Mouse (Mus musculus) adrenal gland, adult 18-20 months (tissue): ENCODE results near the gene Pum3. TPM values are rescaled to one million over a fixed set of nuclear protein-coding genes. Genes with fewer than 3 reads are reported as not detected.

Source experiments
- DNase-seq, 2 experiments: peaks; one replicate each; pipeline ENCODE4 v3.0.0; 2021 to 2022; ENCODE audit warnings: low spot score in 2 of 2
- long read RNA-seq, 2 experiments: library from polyadenylated mRNA; stranded (forward); transcript quantifications; one replicate each; pipeline ENCODE4 v2.0.0; 2021
- total RNA-seq, 2 experiments: library from RNA; stranded (reverse); gene quantifications; 1 replicate in 1 of 2; 2 replicates in 1 of 2; pipeline ENCODE4 v1.2.3; 2021

The Pum3 gene
- total RNA-seq: 100 to 1,000 TPM in 1 of 2 experiments, 10 to 100 TPM in 1; 92.1 to 112 TPM
- long read RNA-seq, experiment 1, transcript Pum3-201 (18 exons, 3,471 nt): major isoform, 37 of 72 reads
- long read RNA-seq, experiment 1, partial matches to known transcripts: 26 of 72 reads
- long read RNA-seq, experiment 1, other reads (novel, unspliced or antisense): 9 of 72 reads
- long read RNA-seq, experiment 2, transcript Pum3-201 (18 exons, 3,471 nt): major isoform, 119 of 155 reads
- long read RNA-seq, experiment 2, partial matches to known transcripts: 19 of 155 reads
- long read RNA-seq, experiment 2, other reads (novel, unspliced or antisense): 17 of 155 reads

- DNase-seq: peak; percentile 89
Measured at GRCm38 (mm10) chr19:27429745-27430251, at the start of gene Pum3. Gene Pum3 (minus strand): TSS chr19:27429825.

DNA sequence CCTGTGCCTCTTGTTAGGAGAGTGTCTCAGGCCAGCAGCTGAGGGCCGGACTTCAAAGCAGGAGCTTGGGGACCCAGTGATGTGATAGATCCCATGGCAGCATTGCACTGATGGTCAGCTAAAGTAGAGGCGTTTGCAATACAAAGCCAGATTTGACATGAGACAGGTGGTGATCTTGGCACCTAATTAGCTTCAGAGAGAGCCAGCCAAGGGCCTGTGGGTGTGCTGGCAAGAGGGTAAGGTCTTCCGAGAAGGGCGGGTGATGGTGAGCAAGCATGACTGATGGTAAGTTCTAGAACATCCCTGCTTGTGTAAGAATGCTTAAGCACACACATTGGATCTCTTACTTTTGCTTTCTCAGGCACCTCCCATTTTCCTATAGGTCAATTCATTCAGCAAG lies 37.1 kb upstream of the Pum3 start:
- DNase-seq: no peak

DNA sequence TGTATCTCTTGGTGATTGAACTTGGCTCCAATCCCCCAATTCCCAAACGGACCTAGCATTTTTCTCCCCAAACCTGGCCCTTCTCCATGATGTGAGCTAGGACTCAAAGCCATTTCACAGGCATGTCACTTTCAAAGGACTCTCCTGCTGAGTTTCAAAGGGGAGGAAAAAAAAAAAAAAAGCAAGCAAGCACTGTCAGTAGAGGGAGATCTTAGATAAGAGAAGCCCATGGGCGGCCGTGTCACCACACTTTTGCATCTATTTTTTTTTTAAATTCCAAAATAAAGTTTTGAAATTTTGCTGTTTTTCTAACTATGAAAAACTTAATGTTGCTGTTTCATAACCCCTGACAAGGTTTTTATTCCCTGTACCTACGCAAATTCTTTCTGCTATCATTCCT lies 33.0 kb upstream of the Pum3 start:
- no peak for DNase-seq

GRCm38 (mm10) chr19:27450458-27450857 lies 20.8 kb upstream of the Pum3 start:
- DNase-seq: peak; percentile 56 to 65

DNA sequence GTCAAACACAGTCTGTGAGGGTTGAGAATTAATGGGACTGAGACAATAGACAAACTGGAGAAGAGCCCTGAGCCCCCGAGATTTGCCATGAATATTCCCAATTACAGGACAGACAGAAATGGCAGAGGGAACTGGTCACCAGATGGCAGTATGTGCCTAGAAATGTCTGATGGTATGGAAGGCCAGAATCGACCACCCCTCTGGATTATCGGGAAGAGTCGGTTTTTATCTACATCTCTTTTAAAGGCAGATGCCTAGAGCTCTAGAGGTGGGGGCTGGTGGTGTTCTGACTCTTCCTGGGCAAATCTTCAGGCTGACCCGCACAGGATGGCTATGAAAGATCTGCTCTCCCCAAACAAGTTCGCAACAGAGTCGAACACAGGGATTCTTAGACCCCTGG lies 17.9 kb upstream of the Pum3 start:
- no peak for DNase-seq

GRCm38 (mm10) chr19:27441106-27441505 lies 11.5 kb upstream of the Pum3 start:
- DNase-seq: no peak

- DNase-seq: no peak
Measured at GRCm38 (mm10) chr19:27437982-27438652, 8.5 kb upstream of the Pum3 start.

- DNase-seq: peak in 1 of 2 experiments; percentile 19
Measured at GRCm38 (mm10) chr19:27430406-27430805, 781 bp upstream of the Pum3 start.

DNA sequence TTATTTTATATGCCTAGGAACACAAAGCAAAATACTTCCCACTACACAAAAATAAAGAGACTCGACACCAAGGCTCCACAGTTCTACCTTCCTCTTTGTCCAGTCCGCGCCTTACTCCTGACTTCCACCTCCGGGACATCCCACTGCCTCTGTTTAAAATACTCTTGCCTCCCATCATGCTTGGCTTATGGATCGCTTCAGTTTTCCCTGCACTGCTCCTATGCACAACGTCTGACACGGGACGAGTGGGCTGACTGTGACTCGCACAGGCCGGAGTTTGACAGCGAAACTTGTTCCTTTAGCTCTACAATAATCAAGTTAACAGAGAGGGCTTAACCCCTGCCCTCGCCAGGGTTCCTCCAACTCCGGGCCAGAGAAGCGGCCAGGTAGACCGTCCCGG lies 344 bp downstream of the Pum3 start:
- no peak for DNase-seq

- no peak for DNase-seq
Measured at GRCm38 (mm10) chr19:27427865-27428264, 1.8 kb downstream of the Pum3 start.

DNA sequence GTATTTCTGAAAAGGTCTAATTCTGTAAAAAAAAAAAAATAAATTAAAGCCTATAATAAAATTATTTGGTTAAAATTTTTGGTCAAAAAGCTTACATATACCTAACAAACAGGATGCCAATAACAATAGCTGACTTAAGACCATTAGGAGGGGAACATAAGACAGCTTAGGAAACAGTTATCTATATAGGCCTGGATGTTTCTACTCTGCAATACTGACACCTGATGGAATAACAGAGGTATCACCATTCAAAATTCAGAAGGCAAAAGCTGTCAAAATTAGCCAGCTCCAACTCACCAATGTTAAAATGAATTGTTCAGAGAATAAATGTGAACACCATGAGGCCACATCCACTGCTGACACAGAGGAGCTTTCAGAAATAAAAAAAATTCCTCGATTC lies 3.2 kb downstream of the Pum3 start:
- DNase-seq: no peak

DNA sequence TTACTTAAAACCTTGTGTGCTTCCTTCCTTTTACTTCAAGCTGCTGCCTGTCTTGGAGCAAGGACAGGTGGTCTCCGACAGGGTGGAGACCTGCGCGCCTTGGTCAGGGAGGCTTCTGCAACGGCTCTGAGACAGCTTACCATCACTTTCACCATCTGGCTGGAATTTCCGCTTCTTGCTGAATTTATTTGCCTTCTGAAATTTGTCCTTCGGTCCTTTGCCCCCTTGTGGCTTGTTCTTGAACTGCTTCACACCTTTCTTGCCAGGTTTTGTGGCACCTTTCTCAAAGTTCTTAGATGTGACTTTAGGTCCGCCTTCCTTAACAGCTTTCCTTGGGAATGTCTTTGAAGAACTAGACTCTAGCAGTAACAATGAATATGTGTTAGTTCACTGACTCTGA lies 4.0 kb downstream of the Pum3 start:
- DNase-seq: peak in 1 of 2 experiments; percentile 12

- no peak for DNase-seq
Measured at GRCm38 (mm10) chr19:27417375-27417774, 12.2 kb downstream of the Pum3 start.

DNA sequence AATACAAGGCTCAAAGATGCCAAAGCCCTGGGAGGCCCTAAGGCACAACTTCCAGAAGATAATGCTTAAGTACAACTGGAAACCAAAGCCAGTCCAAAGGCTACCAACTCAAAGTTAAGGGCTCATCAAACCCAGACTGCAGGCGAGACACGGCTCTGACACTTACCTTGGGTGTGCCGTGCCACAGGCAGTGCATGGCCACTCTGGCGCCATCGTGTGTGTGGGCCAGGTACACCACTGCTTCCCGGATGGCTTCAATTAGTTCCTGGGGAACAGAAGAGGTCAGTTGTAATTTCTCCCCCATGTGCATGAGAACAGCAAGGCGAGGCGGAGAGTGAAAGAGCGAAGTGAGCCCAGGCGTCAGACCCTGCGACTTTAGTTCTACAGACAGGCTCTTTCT lies 13.1 kb downstream of the Pum3 start:
- peak; percentile 49 to 56 for DNase-seq

GRCm38 (mm10) chr19:27411340-27411739 lies 18.3 kb downstream of the Pum3 start:
- no peak for DNase-seq

DNA sequence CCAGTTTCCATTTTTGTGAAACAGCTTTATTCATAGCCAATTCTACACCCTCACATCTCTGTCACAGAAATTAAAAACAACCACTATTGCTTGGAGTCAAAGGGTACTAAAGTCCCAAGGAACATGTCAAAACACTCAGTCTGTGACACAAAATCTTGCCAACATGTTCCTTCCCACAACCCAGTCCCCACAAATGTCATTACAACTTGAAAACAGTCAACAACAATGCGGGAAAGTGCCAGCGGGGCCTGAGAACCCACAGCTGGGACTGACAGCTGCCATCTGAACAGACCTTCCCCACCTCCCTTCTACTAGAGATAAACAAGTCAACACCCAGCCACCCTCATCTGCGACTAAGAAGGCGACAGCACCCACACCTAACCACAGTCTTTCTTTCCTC lies 18.9 kb downstream of the Pum3 start:
- DNase-seq: no peak

DNA sequence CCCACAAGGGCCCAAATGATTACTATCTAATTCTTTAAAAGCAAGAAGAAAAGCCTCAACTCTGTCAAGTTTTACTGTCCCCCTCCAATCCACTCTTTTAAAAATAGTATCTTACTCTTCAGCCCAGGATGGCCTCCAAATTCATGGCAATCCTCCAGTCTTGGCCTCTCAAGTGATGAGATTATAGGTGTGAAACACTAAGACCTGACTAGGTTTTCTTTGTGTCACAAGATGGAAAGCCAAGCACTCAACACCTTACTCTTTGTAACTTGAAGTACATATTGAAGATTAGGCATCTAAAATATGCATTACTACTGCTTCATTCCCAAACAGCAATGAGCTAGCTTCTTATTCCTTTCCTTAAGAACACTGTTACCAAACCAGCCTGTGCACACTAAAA lies 19.8 kb downstream of the Pum3 start:
- DNase-seq: no peak

DNA sequence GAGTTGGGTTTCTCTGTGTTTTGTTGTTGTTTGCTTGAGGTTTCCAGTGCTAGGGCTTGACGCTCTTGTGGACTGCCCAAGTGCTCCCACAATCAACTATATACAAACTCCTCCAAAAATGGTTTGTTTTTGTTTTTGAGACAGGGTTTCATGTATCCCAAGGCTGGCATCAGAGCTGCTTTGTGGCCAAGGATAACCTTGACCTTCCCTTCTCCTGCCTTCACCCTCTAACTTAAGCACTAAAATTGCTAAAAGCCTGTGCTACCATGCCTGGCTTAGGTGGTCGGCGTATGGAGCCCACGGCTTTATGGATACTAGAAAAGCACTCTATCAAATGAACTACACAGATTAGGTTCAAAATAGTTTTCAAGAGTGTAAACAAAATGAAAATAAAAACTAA lies 20.4 kb downstream of the Pum3 start:
- DNase-seq: no peak

DNA sequence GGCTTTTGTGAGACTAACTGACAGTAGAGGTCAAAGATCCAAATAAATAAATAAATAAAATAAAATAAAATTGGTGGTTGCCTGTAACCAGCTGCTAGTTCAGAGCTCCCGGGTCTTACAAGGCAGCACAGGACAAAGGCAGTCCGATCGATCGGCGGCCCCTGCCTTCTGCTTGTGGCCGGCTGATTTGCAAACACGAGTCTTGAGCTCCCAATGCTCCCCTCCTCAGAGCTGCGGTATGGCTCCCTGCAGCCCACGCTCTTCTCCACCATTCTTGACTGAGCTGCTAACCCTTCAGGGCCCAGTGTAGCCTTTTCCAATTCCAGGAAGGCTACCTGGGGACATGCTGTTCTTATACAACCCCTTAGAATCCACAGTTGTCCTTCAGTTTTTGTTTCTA lies 31.8 kb downstream of the Pum3 start:
- no peak for DNase-seq

GRCm38 (mm10) chr19:27397223-27397622 lies 32.4 kb downstream of the Pum3 start:
- no peak for DNase-seq

GRCm38 (mm10) chr19:27396719-27397118 lies 32.9 kb downstream of the Pum3 start:
- DNase-seq: no peak

DNA sequence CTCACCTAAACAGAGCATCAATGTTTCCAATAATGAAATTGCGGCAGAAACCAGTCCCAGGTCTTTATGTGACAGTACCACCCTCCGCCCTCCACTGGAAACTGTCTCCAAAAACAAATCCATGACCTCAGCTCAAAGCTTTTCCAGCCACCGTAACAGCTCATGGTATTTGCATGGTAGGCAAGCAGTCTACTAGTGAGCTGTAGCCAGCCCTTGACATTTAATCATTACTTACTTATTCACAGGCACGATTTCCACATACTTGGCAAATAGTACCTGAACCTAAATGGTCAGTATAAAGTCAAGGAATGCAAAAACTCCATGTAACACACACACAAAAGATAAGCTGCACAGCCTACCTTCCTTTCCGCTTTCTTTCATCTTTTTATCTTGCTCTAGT lies 33.7 kb downstream of the Pum3 start:
- no peak for DNase-seq

DNA sequence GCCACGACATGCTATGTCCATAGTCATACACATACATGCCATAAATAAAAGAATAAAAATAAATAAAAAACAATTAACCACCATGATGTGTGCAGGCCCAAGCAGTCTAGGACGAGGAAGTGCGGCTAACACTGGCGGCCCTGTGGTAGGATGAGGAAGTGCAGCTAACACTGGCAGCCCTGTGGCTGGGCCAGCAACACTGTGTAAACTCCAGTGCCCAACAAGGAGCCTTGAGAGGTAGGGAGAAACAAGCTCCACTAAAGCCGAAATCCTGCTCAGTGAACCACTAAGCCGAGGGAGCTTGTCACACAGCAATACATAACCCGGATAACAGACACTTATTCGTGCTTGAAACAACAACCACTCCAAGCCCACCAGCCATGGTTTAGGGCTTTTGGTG lies 34.1 kb downstream of the Pum3 start:
- no peak for DNase-seq
